Mouse (Mus musculus) kidney, embryonic 15.5 days (tissue): ENCODE results near the gene Rhbdd1. TPM values are rescaled to one million over a fixed set of nuclear protein-coding genes. Genes with fewer than 3 reads are reported as not detected.

ENCODE experiments used
- ATAC-seq: fragments of 200-750 bp; cut with Nextera tagmentation; replicated peaks from 2 replicates; pipeline ENCODE4 v1.8.0; 2017; ENCODE audit warnings: moderate TSS enrichment; ENCODE audit not compliant: low FRiP score
- H3K27ac ChIP-seq: fragments of 300-500 bp; sonication (generic); 2 replicates; pipeline ENCODE4 v1.5.1; 2015; ENCODE audit warnings: mild to moderate bottlenecking, inconsistent platforms
- H3K27me3 ChIP-seq: fragments of 300-500 bp; sonication (generic); 2 replicates; pipeline ENCODE4 v1.6.1; 2015; ENCODE audit warnings: inconsistent platforms
- H3K36me3 ChIP-seq: fragments of 300-500 bp; sonication (generic); 2 replicates; pipeline ENCODE4 v1.6.1; 2015; ENCODE audit warnings: inconsistent platforms
- H3K4me1 ChIP-seq: fragments of 300-500 bp; sonication (generic); 2 replicates; pipeline ENCODE4 v1.6.1; 2015; ENCODE audit warnings: inconsistent platforms
- H3K4me2 ChIP-seq: fragments of 300-500 bp; sonication (generic); 2 replicates; pipeline ENCODE4 v1.6.1; 2015; ENCODE audit warnings: moderate library complexity, mild to moderate bottlenecking, inconsistent platforms
- H3K4me3 ChIP-seq: fragments of 300-500 bp; sonication (generic); replicated peaks from 2 replicates; pipeline ENCODE4 v1.5.1; 2015; ENCODE audit warnings: mild to moderate bottlenecking, inconsistent platforms
- H3K9ac ChIP-seq: fragments of 300-500 bp; sonication (generic); 2 replicates; pipeline ENCODE4 v1.6.1; 2015; ENCODE audit warnings: mild to moderate bottlenecking, inconsistent platforms
- H3K9me3 ChIP-seq: fragments of 300-500 bp; sonication (generic); replicated peaks from 2 replicates; pipeline ENCODE4 v1.6.1; 2016; ENCODE audit warnings: inconsistent platforms
- WGBS: fragments of 180-500 bp; shearing (Covaris S2); methylation state at CpG from one replicate; pipeline ENCODE4 v1.1.7; 2015; ENCODE audit warnings: mixed read lengths; 5-methylcytosine and 5-hydroxymethylcytosine counted together
- polyA plus RNA-seq: library from polyadenylated mRNA; unstranded; fragments of >200 nt; fragmentation: Nextera tagmentation; extraction: Ambion mirVana; gene quantifications from 2 replicates; pipeline ENCODE4 v1.2.1, GENCODE M21; 2015

The Rhbdd1 gene
- polyA plus RNA-seq, 1 experiment from 2014 or later, result 9.4 TPM

DNA sequence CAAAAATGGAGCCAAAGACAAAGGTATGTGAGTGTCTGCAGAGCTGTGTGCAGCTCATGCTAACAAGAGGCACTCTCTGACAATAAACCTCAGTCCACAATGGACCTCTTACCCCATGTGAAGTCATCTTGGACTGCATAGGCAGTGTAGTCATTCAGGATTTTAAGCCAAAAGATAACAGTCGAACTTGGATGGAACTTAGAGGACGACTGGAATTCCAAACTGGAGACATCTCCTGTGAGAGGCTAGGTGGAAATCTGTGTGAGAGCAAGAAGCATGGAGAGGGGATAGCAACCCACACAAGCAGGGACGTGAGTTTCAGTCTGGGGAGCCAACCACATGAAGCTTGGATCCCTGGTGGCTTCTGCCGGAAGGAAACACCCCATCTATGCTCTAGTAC is 133.6 kb downstream of the Rhbdd1 start:
- Histone ChIP-seq H3K4me2 (no peak overlapping the region), H3K4me3 (no peak overlapping the region), H3K27ac (no peak overlapping the region), H3K9ac (no peak overlapping the region), H3K27me3 (no peaks in the 10 kb centered on the region), H3K36me3 (no peaks in the 10 kb centered on the region), H3K9me3 (no peaks in the 10 kb centered on the region), H3K4me1 (0 out of 2 replicates have a peak, but pooled peaks cover 3% of the 10 kb centered on the region)
- 80% methylated on average over 4 of the region's 4 CpGs for WGBS
- ATAC-seq, result no peak

DNA sequence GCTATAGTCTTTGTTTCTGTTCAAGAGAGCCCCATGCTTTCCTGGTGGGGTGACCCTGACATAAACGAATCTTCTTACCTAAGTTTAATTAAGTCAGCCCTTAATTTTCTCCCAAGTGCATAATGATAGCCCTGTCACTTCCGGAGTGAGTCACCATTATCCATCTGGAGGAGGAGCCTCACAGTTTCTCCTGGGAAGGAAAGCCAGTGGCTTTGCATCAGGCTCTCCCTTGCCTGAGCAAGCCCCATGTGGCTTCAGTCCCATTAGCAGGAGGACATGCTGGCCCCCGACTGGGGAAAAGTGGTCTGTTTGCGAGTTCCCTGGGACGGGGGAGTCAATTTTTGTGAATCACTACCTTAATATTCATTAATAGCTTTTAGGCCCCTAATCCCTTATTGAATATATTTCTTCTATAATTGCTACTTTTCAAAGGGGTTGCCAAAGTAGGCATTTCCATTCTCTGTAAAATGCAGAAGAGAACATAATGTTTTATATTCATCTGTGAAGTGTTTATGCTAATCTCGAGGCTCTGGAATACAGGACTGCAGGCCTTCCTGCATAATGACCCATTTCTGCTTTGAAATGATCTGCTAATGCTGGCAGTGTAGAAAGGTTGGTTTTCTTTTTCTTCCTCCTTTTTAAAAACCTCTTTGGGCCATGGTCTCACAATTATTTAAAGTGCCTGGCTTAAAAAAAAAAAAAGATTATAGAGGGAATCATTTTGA is 135.8 kb downstream of the Rhbdd1 start:
- H3K4me2 ChIP-seq, result no peak overlapping the region
- no peaks in the 10 kb centered on the region for H3K9me3 ChIP-seq
- H3K9ac ChIP-seq, result no peak overlapping the region
- H3K4me3 ChIP-seq, result no peak overlapping the region
- no peak overlapping the region for H3K27ac ChIP-seq
- 42% methylated on average over 6 of the region's 6 CpGs for WGBS
- no peaks in the 10 kb centered on the region for H3K36me3 ChIP-seq
- H3K4me1 ChIP-seq, result no peaks in the 10 kb centered on the region
- no peaks in the 10 kb centered on the region for H3K27me3 ChIP-seq
- no peak for ATAC-seq

DNA sequence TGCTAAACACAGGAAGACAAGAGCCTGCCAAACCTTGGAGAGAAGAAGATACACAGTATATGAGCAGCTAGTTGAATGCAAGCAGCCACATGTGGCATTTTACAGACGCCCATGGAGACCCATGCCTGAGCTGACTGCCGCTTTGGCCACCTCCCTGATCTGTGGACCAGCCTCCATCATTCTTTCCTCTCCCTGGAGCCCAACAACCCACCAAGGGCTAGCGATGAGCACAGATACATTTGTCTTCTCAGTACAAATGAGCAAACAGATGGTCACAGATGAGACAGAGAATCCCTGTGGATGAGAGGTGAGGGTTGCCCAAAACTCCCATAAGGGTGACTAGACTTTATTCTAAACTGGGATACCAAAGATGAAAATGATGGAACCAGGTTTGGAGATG is 137.8 kb downstream of the Rhbdd1 start:
- Histone ChIP-seq H3K9me3 (no peaks in the 10 kb centered on the region), H3K4me3 (no peak overlapping the region), H3K27ac (no peak overlapping the region), H3K27me3 (no peaks in the 10 kb centered on the region), H3K4me2 (no peak overlapping the region), H3K4me1 (no peaks in the 10 kb centered on the region), H3K36me3 (no peaks in the 10 kb centered on the region), H3K9ac (no peak overlapping the region)
- WGBS, result 91% methylated on average over 3 of the region's 3 CpGs
- no peak for ATAC-seq

DNA sequence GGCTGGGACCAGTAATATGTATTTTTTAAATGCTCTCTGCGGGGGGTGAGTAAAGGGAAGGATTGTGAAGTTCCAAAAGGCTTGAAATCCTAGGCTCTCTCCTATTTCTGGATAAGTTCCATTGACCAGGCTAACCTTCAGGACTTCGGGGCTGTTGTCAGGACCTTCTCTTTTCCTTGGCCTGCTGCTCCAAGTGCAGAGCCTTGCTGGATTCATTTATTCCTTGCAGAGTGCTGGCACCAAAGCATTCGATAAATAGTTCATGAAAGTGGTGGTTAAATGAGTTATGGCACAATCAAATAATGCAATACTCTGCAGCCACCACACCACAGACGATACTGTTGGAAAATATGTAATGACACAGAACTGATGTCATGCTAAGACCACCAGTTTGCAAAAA is 143.1 kb downstream of the Rhbdd1 start:
- no peak for ATAC-seq
- Histone ChIP-seq H3K4me3 (no peak overlapping the region), H3K27ac (no peak overlapping the region), H3K4me1 (no peaks in the 10 kb centered on the region), H3K4me2 (no peak overlapping the region), H3K36me3 (no peaks in the 10 kb centered on the region), H3K9ac (no peak overlapping the region), H3K27me3 (no peaks in the 10 kb centered on the region), H3K9me3 (no peaks in the 10 kb centered on the region)
- WGBS, result 71% methylated on average over 4 of the region's 4 CpGs

DNA sequence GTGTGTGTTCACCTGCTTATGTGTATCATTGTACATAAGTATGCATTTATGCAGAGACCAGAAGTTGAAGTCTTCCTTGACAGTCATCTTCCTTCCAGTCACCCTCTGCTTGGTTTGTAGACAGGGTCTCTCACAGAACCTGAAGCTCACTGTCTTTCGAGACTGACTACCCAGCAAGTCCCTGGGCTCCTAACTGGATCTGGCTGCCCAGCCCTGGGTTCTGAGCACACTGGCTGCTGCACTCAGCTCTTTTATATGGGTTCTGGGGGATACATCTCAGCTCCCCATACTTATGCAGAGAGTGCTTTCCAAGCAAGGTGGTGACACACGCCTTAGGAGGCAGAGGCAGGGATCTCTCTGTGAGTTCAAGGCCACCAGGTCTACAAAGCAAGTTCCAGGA is 143.7 kb downstream of the Rhbdd1 start:
- no peak for ATAC-seq
- H3K27ac ChIP-seq, result no peak overlapping the region
- H3K4me3 ChIP-seq, result no peak overlapping the region
- no peak overlapping the region for H3K9ac ChIP-seq
- H3K4me1 ChIP-seq, result no peaks in the 10 kb centered on the region
- 93% methylated on average over 2 of the region's 2 CpGs for WGBS
- H3K27me3 ChIP-seq, result no peaks in the 10 kb centered on the region
- no peak overlapping the region for H3K4me2 ChIP-seq
- no peaks in the 10 kb centered on the region for H3K36me3 ChIP-seq
- no peaks in the 10 kb centered on the region for H3K9me3 ChIP-seq

DNA sequence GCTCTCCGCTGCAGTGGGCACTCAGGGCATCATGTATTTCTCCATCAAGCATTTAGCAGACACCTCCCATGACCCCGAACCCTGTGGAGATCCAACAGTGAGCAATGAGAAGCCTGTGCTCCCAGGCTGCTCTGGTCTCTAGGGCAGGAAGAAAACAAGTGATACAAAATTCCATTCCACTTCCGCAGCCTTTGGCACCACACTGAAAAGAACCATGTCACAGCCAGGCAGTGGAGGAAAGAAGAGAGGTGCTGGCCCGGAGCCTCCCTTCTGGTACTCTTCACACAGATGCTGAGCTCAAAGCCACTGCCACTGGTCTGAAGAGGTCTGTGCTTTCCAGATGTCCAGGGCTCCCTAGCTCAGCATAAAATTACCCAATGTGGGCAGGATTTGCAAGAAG is 144.8 kb downstream of the Rhbdd1 start:
- Histone ChIP-seq H3K9me3 (no peaks in the 10 kb centered on the region), H3K4me2 (no peak overlapping the region), H3K36me3 (no peaks in the 10 kb centered on the region), H3K27ac (no peak overlapping the region), H3K4me1 (no peaks in the 10 kb centered on the region), H3K9ac (no peak overlapping the region), H3K27me3 (no peaks in the 10 kb centered on the region), H3K4me3 (no peak overlapping the region)
- no peak for ATAC-seq
- 92% methylated on average over 4 of the region's 4 CpGs for WGBS

DNA sequence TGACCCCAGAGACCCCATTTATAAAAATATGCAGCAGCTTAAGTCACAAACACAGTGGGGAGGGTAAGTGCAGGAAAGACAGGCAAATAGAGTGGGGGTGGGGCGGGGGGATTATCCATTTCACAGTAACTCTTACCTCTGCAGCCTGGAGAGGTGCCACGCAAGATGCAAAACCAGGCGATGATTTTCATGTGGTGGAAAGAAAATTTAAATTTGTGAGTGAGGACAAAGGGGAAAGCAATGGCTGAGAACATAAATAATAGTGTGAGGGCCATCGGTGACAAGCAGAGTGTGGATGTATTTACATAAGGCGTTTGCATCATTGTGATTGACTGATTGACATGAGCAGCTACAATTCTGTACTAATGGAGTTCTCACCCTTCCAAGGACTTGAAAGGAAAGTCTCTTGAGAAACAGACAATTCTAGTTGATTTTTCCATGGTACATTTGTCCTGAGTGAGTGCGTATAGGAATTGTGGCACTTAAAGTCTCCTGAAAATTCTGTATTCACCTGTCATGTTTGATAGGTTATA is 149.1 kb downstream of the Rhbdd1 start:
- ATAC-seq, result no peak
- no peaks in the 10 kb centered on the region for H3K27me3 ChIP-seq
- H3K4me1 ChIP-seq, result no peaks in the 10 kb centered on the region
- no peak overlapping the region for H3K4me3 ChIP-seq
- no peaks in the 10 kb centered on the region for H3K36me3 ChIP-seq
- no peak overlapping the region for H3K9ac ChIP-seq
- H3K27ac ChIP-seq, result no peak overlapping the region
- WGBS, result 66% methylated on average over 6 of the region's 6 CpGs
- no peak overlapping the region for H3K4me2 ChIP-seq
- no peaks in the 10 kb centered on the region for H3K9me3 ChIP-seq

DNA sequence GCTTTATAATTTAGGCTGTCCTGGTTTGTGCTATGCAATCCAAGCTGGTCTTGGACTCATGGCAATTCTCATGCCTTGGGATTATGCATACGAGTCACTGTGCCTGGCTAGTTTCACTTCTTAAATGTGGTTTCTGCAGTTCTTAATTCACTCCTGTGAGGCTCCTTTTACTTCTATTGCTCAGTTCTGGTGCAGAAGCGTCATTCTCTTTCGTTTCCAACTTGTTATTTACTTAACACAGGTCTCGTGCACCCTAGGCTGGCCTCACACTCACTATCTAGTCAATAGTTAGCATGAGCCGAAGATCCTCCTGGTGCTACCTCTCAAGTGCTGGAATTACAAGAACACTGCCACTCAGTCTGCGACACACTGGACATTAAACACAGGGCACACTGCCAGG is 152.6 kb downstream of the Rhbdd1 start:
- no peak for ATAC-seq
- Histone ChIP-seq H3K4me3 (no peak overlapping the region), H3K27ac (no peak overlapping the region), H3K9ac (no peak overlapping the region), H3K9me3 (no peaks in the 10 kb centered on the region), H3K36me3 (no peaks in the 10 kb centered on the region), H3K4me1 (no peaks in the 10 kb centered on the region), H3K27me3 (no peaks in the 10 kb centered on the region), H3K4me2 (no peak overlapping the region)
- WGBS, result 72% methylated on average over 6 of the region's 6 CpGs

DNA sequence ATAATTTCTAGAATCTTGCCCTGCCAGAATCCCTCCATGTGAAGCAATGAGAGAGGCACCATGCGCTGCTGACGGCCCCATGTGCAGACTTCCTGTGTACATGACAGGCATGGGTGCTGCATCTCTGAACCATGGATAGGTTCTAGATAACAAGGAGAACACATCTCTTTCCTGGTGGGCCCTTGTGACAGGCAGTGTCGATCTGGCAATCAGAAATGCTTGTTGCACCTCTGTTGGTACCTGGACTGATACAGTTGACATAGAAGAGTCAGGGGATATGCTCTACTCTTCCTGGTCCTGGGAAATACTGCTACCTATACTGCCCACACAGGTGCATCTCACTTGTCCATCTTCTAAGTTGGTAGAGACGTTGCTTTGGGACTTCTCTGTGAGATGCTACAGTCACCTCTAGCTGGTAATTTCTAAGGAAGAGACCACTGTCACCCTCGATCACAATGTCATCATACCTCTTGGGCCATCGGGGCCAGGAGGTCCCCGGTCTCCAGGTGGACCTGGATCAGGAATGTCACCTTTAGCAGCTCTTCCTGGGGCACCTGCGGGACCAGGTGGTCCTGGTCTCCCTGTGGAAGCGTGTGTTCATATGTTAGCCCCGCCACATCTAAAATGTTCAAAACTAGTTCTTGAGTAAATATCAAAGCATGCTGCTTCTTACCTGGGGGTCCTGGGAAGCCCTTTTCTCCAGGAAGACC is 154.4 kb downstream of the Rhbdd1 start:
- H3K4me1 ChIP-seq, result peaks cover 10% of the 10 kb centered on the region
- H3K4me2 ChIP-seq, result no peak overlapping the region
- no peak overlapping the region for H3K27ac ChIP-seq
- no peaks in the 10 kb centered on the region for H3K27me3 ChIP-seq
- ATAC-seq, result no peak
- no peak overlapping the region for H3K9ac ChIP-seq
- no peak overlapping the region for H3K4me3 ChIP-seq
- H3K36me3 ChIP-seq, result no peaks in the 10 kb centered on the region
- H3K9me3 ChIP-seq, result no peaks in the 10 kb centered on the region
- 94% methylated on average over 10 of the region's 10 CpGs for WGBS

DNA sequence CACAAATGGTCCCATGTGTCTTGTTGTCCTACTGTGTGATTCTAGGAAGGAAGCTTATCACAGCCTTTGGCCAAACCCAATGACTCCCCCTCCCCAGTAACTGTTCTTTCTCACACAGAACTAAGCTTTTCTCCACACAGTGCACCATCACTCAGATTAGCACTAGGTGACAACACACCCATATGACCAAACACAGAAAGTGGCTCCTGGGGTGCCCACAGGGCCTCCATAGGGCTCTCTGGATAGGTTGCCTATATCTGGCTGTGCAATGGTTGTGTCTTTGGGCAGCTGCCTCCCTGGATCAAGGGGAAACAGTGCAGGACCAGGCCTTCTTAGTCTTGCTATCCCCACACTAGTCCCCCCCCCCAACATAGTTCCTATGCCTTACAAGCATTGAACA is 157.2 kb downstream of the Rhbdd1 start:
- Histone ChIP-seq H3K27me3 (no peaks in the 10 kb centered on the region), H3K36me3 (no peaks in the 10 kb centered on the region), H3K27ac (no peak overlapping the region), H3K9me3 (no peaks in the 10 kb centered on the region), H3K9ac (no peak overlapping the region), H3K4me1 (peaks cover 22% of the 10 kb centered on the region), H3K4me2 (no peak overlapping the region), H3K4me3 (no peak overlapping the region)
- no peak for ATAC-seq

DNA sequence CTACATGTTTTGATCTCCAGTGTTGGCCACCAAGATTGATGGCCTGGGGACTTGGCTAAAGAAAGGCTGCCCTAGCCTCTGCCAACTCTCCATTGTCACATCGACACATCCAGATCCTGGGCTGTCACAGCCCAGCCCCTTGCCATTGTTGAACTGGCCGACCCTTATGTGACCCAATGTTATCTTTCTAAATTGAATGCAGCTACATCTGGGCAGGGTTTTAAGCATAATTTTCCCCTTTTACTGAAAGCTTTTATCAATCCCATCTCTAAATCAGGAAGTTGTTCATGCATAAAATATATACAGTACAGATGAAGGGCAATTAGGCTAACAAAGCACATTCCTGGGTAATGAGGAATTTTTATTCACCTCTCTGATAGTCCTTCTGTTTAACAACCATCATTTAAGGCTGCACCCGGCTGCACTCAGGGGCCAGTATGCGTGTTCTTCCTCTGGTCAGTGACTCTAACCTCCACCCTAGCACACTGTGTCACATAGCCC is 158.3 kb downstream of the Rhbdd1 start:
- Histone ChIP-seq H3K36me3 (no peaks in the 10 kb centered on the region), H3K9ac (no peak overlapping the region), H3K4me1 (peaks cover 22% of the 10 kb centered on the region), H3K27ac (0 out of 2 replicates have a peak overlapping the region, but pooled peaks have one; percentile 32), H3K27me3 (no peaks in the 10 kb centered on the region), H3K9me3 (no peaks in the 10 kb centered on the region), H3K4me2 (no peak overlapping the region), H3K4me3 (no peak overlapping the region)
- 25% methylated on average over 4 of the region's 4 CpGs for WGBS
- peak; percentile 37 for ATAC-seq

DNA sequence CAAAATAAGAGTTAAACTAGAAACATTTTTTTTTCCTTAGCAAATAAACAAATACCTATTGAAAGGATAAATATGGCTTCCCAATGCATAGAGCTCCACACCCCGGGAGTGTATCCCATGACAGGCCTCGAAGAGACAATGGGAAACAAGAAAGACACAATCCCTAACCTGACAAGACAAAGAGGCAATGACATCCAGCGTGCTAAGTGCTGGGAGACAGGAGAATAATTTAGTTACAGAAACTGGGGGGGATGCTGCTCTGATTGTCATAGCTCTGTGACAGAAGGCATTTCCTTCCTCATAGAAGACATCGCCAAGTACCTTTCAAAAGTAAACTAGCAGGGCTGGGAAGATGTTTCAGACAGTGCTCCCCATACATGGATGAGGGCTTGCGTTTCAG is 159.0 kb downstream of the Rhbdd1 start:
- H3K4me2 ChIP-seq, result no peak overlapping the region
- H3K27me3 ChIP-seq, result no peaks in the 10 kb centered on the region
- WGBS, result 75% methylated on average over 5 of the region's 5 CpGs
- no peaks in the 10 kb centered on the region for H3K9me3 ChIP-seq
- H3K4me3 ChIP-seq, result no peak overlapping the region
- no peak overlapping the region for H3K27ac ChIP-seq
- ATAC-seq, result no peak
- no peaks in the 10 kb centered on the region for H3K36me3 ChIP-seq
- H3K9ac ChIP-seq, result no peak overlapping the region
- peaks cover 22% of the 10 kb centered on the region for H3K4me1 ChIP-seq
